Mouse (Mus musculus): ENCODE results near the gene Tnpo1.

DNA sequence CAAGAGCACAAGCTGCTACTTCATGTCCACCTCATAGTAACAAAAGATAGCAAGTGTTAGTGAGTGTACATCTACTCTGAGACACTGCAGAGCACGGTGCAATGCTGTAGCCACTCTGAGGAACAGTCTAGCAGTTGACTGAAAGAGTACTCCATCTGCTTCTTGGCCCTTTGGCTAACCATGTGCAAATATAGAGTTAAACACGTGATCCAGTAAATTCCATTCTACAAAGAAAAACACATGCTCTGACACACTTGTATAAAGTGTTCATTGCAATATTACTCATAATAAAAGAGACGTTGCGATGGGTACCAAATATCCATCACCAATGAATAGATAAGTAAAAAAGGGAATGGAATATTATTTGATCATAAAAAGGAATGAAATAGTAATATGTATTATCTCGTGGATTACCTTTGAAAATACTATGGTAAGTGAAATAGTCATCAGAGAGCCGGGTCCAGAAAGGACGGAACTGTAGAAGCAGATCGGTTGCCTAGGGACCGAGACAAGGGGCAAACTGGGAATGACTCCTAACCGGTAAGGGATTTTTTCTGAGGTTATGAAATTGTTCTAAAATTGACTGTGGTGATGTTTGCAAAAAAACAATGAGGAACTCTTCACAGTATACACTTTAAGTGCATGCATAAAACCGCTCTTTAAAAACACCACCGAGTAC lies 112.4 kb downstream of the Tnpo1 start:
- no peak for TF ChIP-seq CTCF (IDR thresholded peaks at IDR 0.05; ENCODE audit: low read depth, low read length)
- no peak for TF ChIP-seq POLR2A (IDR thresholded peaks at IDR 0.05; ENCODE audit: insufficient read depth, low read length)
- TF ChIP-seq EP300 (IDR thresholded peaks at IDR 0.05; ENCODE audit: insufficient read depth, low read depth, low read length) = no peak
